Mouse (Mus musculus): Measurements from ENCODE around the gene Mrm1. TPM values are rescaled to one million over a fixed set of nuclear protein-coding genes. Genes with fewer than 3 reads are reported as not detected.
"Not testable (repeated sequence)": the region's sequence is repeated elsewhere in the genome, so short reads cannot be mapped to it uniquely, and the experiment has no call there.

Gene Mrm1
- polyA plus RNA-seq, 1 experiment, result 10.3 TPM

DNA sequence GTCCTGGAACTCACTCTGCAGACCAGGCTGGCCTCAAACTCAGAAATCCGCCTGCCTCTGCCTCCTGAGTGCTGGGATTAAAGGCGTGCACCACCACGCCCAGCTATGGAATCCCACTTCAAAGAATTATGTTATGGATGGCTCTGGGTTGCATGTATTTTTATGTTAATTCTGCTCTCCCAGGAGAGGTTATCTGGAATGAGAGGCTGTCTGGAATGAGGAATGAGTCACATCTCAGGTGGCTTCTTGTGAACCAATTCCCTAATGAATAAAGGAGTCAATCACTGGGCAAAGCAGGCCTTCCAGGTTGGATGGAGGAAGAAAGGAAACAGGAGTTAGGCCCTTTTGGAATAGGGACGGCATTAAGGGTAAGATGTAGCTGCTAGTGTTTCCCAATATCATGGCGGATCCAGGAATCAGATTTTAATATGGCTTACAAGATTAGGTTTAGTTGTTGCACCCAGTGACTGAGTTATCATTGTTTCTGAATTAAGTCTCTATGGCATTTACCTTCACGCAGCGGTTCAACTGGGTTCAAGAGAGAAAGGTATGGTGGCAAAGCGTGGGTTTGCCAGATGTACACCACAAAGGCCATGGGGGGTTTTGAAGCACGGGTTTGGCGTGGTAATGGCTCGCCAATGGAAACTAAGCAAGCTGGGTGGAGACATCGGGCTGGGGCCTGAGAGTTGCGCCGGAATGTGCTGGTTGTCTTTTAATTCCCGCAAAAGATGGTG lies 27.6 kb upstream of the Mrm1 start:
- DNase-seq, result no peak
- TF ChIP-seq POLR2A (IDR thresholded peaks at IDR 0.05; ENCODE audit: low read depth, low read length) (no peak), CTCF (conservative IDR thresholded peaks at IDR 0.05; ENCODE audit: insufficient read depth, insufficient read length, low read depth, low read length) (no peak)
- no peak overlapping the region for H3K4me3 ChIP-seq (ENCODE audit: insufficient read depth, low read depth, low read length)
- peaks cover 14% of the 10 kb centered on the region for H3K36me3 ChIP-seq (ENCODE audit: control insufficient read depth, insufficient read depth, low read length)
- no peaks in the 10 kb centered on the region for H3K27me3 ChIP-seq (replicated peaks; ENCODE audit: control insufficient read depth, insufficient read depth, low read length)
- H3K27ac ChIP-seq (ENCODE audit: insufficient read depth, low read depth, low read length), result no peak overlapping the region
- no peaks in the 10 kb centered on the region for H3K4me1 ChIP-seq (ENCODE audit: control insufficient read depth, insufficient read depth, low read length)
- 96% methylated on average over 15 of the region's 15 CpGs for WGBS

DNA sequence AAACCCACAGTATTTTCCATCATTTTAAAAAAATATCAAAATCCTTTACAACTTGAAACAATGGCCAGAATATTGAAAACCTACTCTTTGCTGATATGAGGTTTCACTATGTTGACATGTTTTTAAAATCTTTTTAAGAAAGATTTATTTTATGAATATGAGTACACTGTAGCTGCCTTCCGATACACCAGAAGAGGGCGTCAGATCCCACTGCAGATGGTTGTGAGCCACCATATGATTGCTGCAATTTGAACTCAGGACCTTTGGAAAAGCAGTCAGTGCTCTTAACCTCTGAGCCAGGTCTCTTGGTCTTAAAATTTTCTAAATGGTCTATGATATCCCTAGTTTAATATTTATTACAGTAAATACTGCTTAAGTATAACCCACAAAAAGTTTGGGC lies 20.0 kb upstream of the Mrm1 start:
- H3K36me3 ChIP-seq (ENCODE audit: control insufficient read depth, insufficient read depth, low read length), result peaks cover 21% of the 10 kb centered on the region
- TF ChIP-seq POLR2A (IDR thresholded peaks at IDR 0.05; ENCODE audit: low read depth, low read length) (no peak), CTCF (conservative IDR thresholded peaks at IDR 0.05; ENCODE audit: insufficient read depth, insufficient read length, low read depth, low read length) (0 out of 2 replicates have a peak, but pooled peaks have one; percentile 18)

DNA sequence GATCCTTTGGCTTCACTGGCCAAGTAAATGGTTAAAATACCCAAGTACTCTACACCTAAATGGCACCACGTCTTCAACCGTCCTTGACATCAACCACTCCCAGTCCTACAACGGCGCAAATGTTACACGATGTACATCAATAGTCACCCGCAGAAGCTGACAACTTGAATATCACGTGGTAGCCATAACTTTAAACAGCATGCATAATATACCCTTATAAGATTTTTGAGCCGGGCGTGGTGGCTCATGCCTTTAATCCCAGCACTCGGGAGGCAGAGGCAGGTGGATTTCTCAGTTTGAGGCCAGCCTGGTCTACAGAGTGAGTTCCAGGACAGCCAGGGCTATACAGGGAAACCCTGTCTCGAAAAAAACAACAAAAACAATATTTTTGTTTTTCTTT lies 10.2 kb upstream of the Mrm1 start:
- Histone ChIP-seq H3K4me3 (ENCODE audit: insufficient read depth, low read depth, low read length) (peak overlapping the region; percentile 56), H3K27ac (ENCODE audit: insufficient read depth, low read depth, low read length) (peak overlapping the region; percentile 69), H3K4me1 (ENCODE audit: control insufficient read depth, insufficient read depth, low read length) (peaks cover 20% of the 10 kb centered on the region)
- not testable (repeated sequence) for H3K36me3 ChIP-seq (ENCODE audit: control insufficient read depth, insufficient read depth, low read length); H3K27me3 ChIP-seq (replicated peaks; ENCODE audit: control insufficient read depth, insufficient read depth, low read length); DNase-seq
- 68% methylated on average over 11 of the region's 11 CpGs for WGBS

More for the DNA sequence above, 20.0 kb upstream of the Mrm1 start:
- Histone ChIP-seq H3K4me1 (ENCODE audit: control insufficient read depth, insufficient read depth, low read length) (no peaks in the 10 kb centered on the region), H3K4me3 (ENCODE audit: insufficient read depth, low read depth, low read length) (no peak overlapping the region), H3K27me3 (replicated peaks; ENCODE audit: control insufficient read depth, insufficient read depth, low read length) (no peaks in the 10 kb centered on the region), H3K27ac (ENCODE audit: insufficient read depth, low read depth, low read length) (no peak overlapping the region)
- DNase-seq, result no peak
- 93% methylated on average over 2 of the region's 2 CpGs for WGBS

DNA sequence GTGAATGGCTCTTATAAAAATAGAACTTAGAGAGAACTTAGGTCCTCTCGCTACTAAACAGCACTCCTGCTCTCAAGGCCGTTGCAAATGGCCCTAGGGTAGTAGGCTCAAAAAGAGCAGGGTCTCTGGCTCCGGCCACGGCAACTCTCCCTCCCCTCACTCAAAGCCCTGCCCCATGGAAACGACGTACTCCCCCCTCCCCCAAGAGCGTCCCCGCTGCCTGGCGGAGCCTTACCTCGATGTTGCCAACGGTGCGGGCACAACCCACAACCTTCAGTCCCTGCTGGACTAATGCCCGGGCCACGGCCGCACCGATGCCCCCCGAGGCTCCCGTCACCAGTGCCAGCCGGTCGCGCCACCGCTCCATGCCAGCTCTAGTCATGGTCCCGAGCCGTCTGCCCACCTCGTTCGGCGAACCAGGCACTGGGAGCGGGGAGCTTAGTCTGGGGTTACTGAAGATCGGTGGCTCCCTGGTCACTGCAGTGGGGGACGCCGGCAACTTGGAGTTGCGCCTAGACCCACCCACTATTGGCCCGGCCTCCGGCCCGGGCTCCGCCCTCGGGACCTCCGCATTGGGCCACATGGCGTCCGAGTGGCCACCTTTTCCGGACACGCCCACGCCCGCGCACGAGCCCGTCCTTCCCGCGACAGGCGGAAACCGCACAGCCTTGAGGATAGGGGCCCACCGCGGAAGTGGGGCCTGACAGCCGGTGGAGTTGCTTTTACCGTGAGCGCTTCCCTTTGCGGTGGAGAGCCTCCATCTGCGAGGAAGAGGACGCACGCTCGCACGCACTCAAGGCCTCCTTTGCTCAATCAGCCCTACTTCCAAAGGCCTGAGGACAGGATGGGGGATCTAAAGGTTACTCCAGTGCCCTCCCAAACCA lies 9.4 kb upstream of the Mrm1 start, which contains the start of gene Dhrs11:
Gene Dhrs11 (minus strand): TSS at position 479 of the 884 bp plus-strand sequence.
- DNase-seq, result peak; percentile 97
- peak within 1 kb of the TSS; percentile 68 for H3K4me3 ChIP-seq (ENCODE audit: insufficient read depth, low read depth, low read length)
- no peak for TF ChIP-seq CTCF (conservative IDR thresholded peaks at IDR 0.05; ENCODE audit: insufficient read depth, insufficient read length, low read depth, low read length)
- TF ChIP-seq POLR2A (IDR thresholded peaks at IDR 0.05; ENCODE audit: low read depth, low read length), result no peak
- H3K36me3 ChIP-seq (ENCODE audit: control insufficient read depth, insufficient read depth, low read length), result no peaks in the 10 kb centered on the region; the same call in 1 of the 2 replicates
- WGBS, result under 1% methylated on average over 62 of the region's 62 CpGs
- peaks cover 20% of the 10 kb centered on the region for H3K4me1 ChIP-seq (ENCODE audit: control insufficient read depth, insufficient read depth, low read length)
- no peaks in the 10 kb centered on the region for H3K27me3 ChIP-seq (replicated peaks; ENCODE audit: control insufficient read depth, insufficient read depth, low read length)
- H3K27ac ChIP-seq (ENCODE audit: insufficient read depth, low read depth, low read length), result peak within 1 kb of the TSS; percentile 72

- WGBS, result 36% methylated on average over 3 of the region's 3 CpGs
- Histone ChIP-seq H3K4me1 (ENCODE audit: control insufficient read depth, insufficient read depth, low read length) (peaks cover 20% of the 10 kb centered on the region), H3K27me3 (replicated peaks; ENCODE audit: control insufficient read depth, insufficient read depth, low read length) (no peaks in the 10 kb centered on the region), H3K27ac (ENCODE audit: insufficient read depth, low read depth, low read length) (peak overlapping the region; percentile 78), H3K4me3 (ENCODE audit: insufficient read depth, low read depth, low read length) (peak overlapping the region; percentile 68), H3K36me3 (ENCODE audit: control insufficient read depth, insufficient read depth, low read length) (no peaks in the 10 kb centered on the region; the same call in 1 of the 2 replicates)
- TF ChIP-seq CTCF (conservative IDR thresholded peaks at IDR 0.05; ENCODE audit: insufficient read depth, insufficient read length, low read depth, low read length), result no peak
- TF ChIP-seq POLR2A (IDR thresholded peaks at IDR 0.05; ENCODE audit: low read depth, low read length), result no peak
- peak; percentile 41 for DNase-seq
These were observed 8.7 kb upstream of the Mrm1 start for GRCm38 (mm10) chr11:84827901-84828503.

DNA sequence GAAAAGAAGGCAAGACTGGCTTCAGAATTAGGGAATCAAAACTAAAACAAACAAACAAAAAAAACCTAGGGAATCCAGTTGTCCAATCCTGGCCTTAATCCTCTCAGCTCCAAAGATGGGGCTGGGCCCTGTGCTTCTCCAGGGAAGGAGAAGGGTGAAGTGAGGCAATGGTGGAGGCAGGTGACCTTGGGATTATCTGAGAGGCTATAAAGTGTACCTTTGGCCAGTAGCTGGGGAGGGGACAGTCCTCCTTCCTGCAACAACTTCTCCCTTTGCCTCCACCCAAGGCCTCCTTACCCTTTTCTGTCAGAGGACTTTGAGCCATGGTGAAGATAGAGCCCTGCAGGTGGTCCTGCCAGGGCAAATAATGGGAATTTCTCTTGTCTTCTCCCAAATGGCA lies 8.2 kb upstream of the Mrm1 start:
- H3K4me1 ChIP-seq (ENCODE audit: control insufficient read depth, insufficient read depth, low read length), result peaks cover 20% of the 10 kb centered on the region
- no peaks in the 10 kb centered on the region for H3K27me3 ChIP-seq (replicated peaks; ENCODE audit: control insufficient read depth, insufficient read depth, low read length)
- peak; percentile 29 for DNase-seq
- peak overlapping the region; percentile 78 for H3K27ac ChIP-seq (ENCODE audit: insufficient read depth, low read depth, low read length)
- TF ChIP-seq CTCF (conservative IDR thresholded peaks at IDR 0.05; ENCODE audit: insufficient read depth, insufficient read length, low read depth, low read length) (no peak), POLR2A (IDR thresholded peaks at IDR 0.05; ENCODE audit: low read depth, low read length) (no peak)
- H3K4me3 ChIP-seq (ENCODE audit: insufficient read depth, low read depth, low read length), result 0 out of 2 replicates have a peak overlapping the region, but pooled peaks have one; percentile 8
- no peaks in the 10 kb centered on the region for H3K36me3 ChIP-seq (ENCODE audit: control insufficient read depth, insufficient read depth, low read length)
